Mouse (Mus musculus) heart, adult 18-20 months (tissue): ENCODE data around the gene Ppp1r13b. TPM values are rescaled to one million over a fixed set of nuclear protein-coding genes. Genes with fewer than 3 reads are reported as not detected.

Experiments
- DNase-seq, 2 experiments: peaks; one replicate each; pipeline ENCODE4 v3.0.0; 2021 to 2022; ENCODE audit warnings: mixed read lengths in 1 of 2
- long read RNA-seq, 2 experiments: library from polyadenylated mRNA; stranded (forward); transcript quantifications; one replicate each; pipeline ENCODE4 v2.0.0; 2021
- total RNA-seq, 2 experiments: library from RNA; stranded (reverse); gene quantifications; 2 replicates each; pipeline ENCODE4 v1.2.3; 2021

Gene Ppp1r13b
- total RNA-seq: 10 to 100 TPM; 16.9 to 17.8 TPM
- long read RNA-seq, experiment 1, full-length matches to known transcripts: 1 of 44 reads
- long read RNA-seq, experiment 1, partial matches to known transcripts: 5 of 44 reads
- long read RNA-seq, experiment 1, other reads (novel, unspliced or antisense): 38 of 44 reads
- long read RNA-seq, experiment 2, full-length matches to known transcripts: 2 of 32 reads
- long read RNA-seq, experiment 2, partial matches to known transcripts: 5 of 32 reads
- long read RNA-seq, experiment 2, other reads (novel, unspliced or antisense): 25 of 32 reads

GRCm38 (mm10) chr12:111907970-111908681, at the start of gene Ppp1r13b:
Ppp1r13b (minus strand) TSS chr12:111908110.
- DNase-seq: peak; percentile 92 to 94

GRCm38 (mm10) chr12:111956173-111956572, 48.3 kb upstream of the Ppp1r13b start:
- no peak for DNase-seq

- DNase-seq: no peak
Observed at GRCm38 (mm10) chr12:111951701-111952100, 43.8 kb upstream of the Ppp1r13b start.

GRCm38 (mm10) chr12:111950486-111950885, 42.6 kb upstream of the Ppp1r13b start:
- no peak for DNase-seq

- peak; percentile 80 to 87 for DNase-seq
Observed at GRCm38 (mm10) chr12:111946716-111947115, 38.8 kb upstream of the Ppp1r13b start.

- peak in 1 of 2 experiments; percentile 36 for DNase-seq
Observed at GRCm38 (mm10) chr12:111945765-111946655, 38.1 kb upstream of the Ppp1r13b start.

- DNase-seq: peak; percentile 66 to 88
Observed at GRCm38 (mm10) chr12:111945115-111945514, 37.2 kb upstream of the Ppp1r13b start.

GRCm38 (mm10) chr12:111944065-111944987, 36.4 kb upstream of the Ppp1r13b start:
- peak; percentile 41 to 60 for DNase-seq

GRCm38 (mm10) chr12:111943421-111944064, 35.6 kb upstream of the Ppp1r13b start:
- DNase-seq: peak; percentile 39 to 66

- no peak for DNase-seq
Observed at GRCm38 (mm10) chr12:111938623-111939177, 30.8 kb upstream of the Ppp1r13b start.

GRCm38 (mm10) chr12:111936706-111937550, 29.0 kb upstream of the Ppp1r13b start:
- DNase-seq: peak; percentile 51 to 55

- DNase-seq: no peak
Observed at GRCm38 (mm10) chr12:111933971-111934370, 26.1 kb upstream of the Ppp1r13b start.

- peak; percentile 49 to 79 for DNase-seq
Observed at GRCm38 (mm10) chr12:111933032-111933704, 25.3 kb upstream of the Ppp1r13b start.

- DNase-seq: no peak
Observed at GRCm38 (mm10) chr12:111932513-111932912, 24.6 kb upstream of the Ppp1r13b start.

GRCm38 (mm10) chr12:111931411-111932025, 23.6 kb upstream of the Ppp1r13b start:
- DNase-seq: no peak

- no peak for DNase-seq
Observed at GRCm38 (mm10) chr12:111928411-111928966, 20.6 kb upstream of the Ppp1r13b start.

GRCm38 (mm10) chr12:111927338-111927737, 19.4 kb upstream of the Ppp1r13b start:
- no peak for DNase-seq

- no peak for DNase-seq
Observed at GRCm38 (mm10) chr12:111923117-111923516, 15.2 kb upstream of the Ppp1r13b start.
